Mouse (Mus musculus): Measurements from ENCODE around the gene Zbtb16.

DNA sequence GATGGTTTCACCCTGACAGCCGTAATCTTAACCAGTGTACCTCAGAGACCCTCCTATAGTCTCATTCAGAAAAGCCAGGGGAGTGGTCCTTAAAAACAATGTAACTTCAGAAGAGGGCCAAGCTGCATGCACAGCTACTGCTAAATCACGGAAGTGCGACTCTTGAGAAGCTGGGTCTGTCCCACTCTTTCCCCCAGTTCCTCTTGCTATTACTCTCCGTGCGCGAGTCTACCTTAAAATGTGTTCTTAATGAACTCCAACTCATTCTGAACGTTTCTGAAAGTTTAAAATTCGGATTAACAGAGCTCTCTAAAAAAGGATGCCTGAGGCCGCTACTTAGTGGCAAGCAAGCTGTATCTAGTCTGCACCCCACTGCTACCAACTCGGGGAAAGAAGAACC, 45.4 kb downstream of the Zbtb16 start:
- TF ChIP-seq POLR2A (IDR thresholded peaks at IDR 0.05; ENCODE audit: extremely low read depth, insufficient read depth, low read length) (no peak), CTCF (IDR thresholded peaks at IDR 0.05; ENCODE audit: low read depth, low read length) (no peak)
